Mouse (Mus musculus) heart, postnatal 0 days (tissue): Measurements from ENCODE around the gene Hoxa3. TPM values are rescaled to one million over a fixed set of nuclear protein-coding genes. Genes with fewer than 3 reads are reported as not detected.
A peak's percentile ranks its signal among the peaks of the same experiment; 100 is the strongest.

ENCODE experiments used
- ATAC-seq: fragments of 200-750 bp; cut with Nextera tagmentation; 2 replicates; pipeline ENCODE4 v1.8.0; 2017; ENCODE audit warnings: low read depth, moderate number of reproducible peaks, moderate library complexity; ENCODE audit not compliant: insufficient read depth
- DNase-seq: peaks from one replicate; pipeline ENCODE4 v3.0.0-alpha.2; 2016; ENCODE audit warnings: low spot score
- H3K27ac ChIP-seq: fragments of 300-500 bp; sonication (generic); 2 replicates; pipeline ENCODE4 v1.5.1; 2014; ENCODE audit warnings: low read depth, mild to moderate bottlenecking
- H3K27me3 ChIP-seq: fragments of 300-500 bp; sonication (generic); 2 replicates; pipeline ENCODE4 v1.6.1; 2014; ENCODE audit warnings: low read length, mixed read lengths; ENCODE audit not compliant: control insufficient read depth, insufficient read depth
- H3K36me3 ChIP-seq: fragments of 300-500 bp; sonication (generic); replicated peaks from 2 replicates; pipeline ENCODE4 v1.6.1; 2014; ENCODE audit warnings: low read length, mixed read lengths; ENCODE audit not compliant: control insufficient read depth, insufficient read depth
- H3K4me1 ChIP-seq: fragments of 300-500 bp; sonication (generic); 2 replicates; pipeline ENCODE4 v1.6.1; 2014; ENCODE audit warnings: antibody characterized with exemption; ENCODE audit not compliant: control insufficient read depth, insufficient read depth
- H3K4me2 ChIP-seq: fragments of 300-500 bp; sonication (generic); 2 replicates; pipeline ENCODE4 v1.6.1; 2014; ENCODE audit warnings: low read depth, mild to moderate bottlenecking, low read length, moderate library complexity
- H3K4me3 ChIP-seq: fragments of 300-500 bp; sonication (generic); 2 replicates; pipeline ENCODE4 v1.5.1; 2014; ENCODE audit warnings: low read depth, low read length
- H3K9ac ChIP-seq: fragments of 300-500 bp; sonication (generic); replicated peaks from 2 replicates; pipeline ENCODE4 v1.6.1; 2014; ENCODE audit warnings: low read depth, low read length, mixed read lengths
- H3K9me3 ChIP-seq: fragments of 300-500 bp; sonication (generic); replicated peaks from 2 replicates; pipeline ENCODE4 v1.6.1; 2016; ENCODE audit warnings: low read length; ENCODE audit not compliant: control insufficient read depth
- CTCF ChIP-seq: IDR thresholded peaks from 2 replicates; pipeline ENCODE4 v1.5.1; 2016; ENCODE audit warnings: antibody characterized with exemption, control low read depth, low read depth
- EP300 ChIP-seq: IDR thresholded peaks from 2 replicates; pipeline ENCODE4 v1.6.1; 2016; ENCODE audit warnings: antibody characterized with exemption, low read depth
- WGBS: fragments of 180-500 bp; shearing (Covaris S2); extraction: QIAGEN DNeasy Blood & Tissue Kit; methylation state at CpG from one replicate; pipeline ENCODE4 v1.1.7; 2014; 5-methylcytosine and 5-hydroxymethylcytosine counted together
- polyA plus RNA-seq: library from polyadenylated mRNA; unstranded; fragments of >200 nt; fragmentation: Nextera tagmentation; extraction: Ambion mirVana; gene quantifications from 2 replicates; pipeline ENCODE4 v1.2.1, GENCODE M21; 2015
- total RNA-seq: library from RNA; depleted of rRNA; stranded (reverse); fragments of >200 nt; gene quantifications from 2 replicates; pipeline ENCODE4 v1.2.3, GENCODE M21; 2014; ENCODE audit warnings: low replicate concordance

The Hoxa3 gene
- total and polyA plus RNA-seq, 2 experiments from 2014 or later = 0.37 TPM; not detected in 1

GRCm38 (mm10) chr6:52162611-52163365, 50.3 kb downstream of the Hoxa3 start:
- peak overlapping the region; percentile 51 for H3K4me2 ChIP-seq
- peak overlapping the region; percentile 39 for H3K4me3 ChIP-seq
- DNase-seq = no peak
- no peak for TF ChIP-seq CTCF
- TF ChIP-seq EP300 = no peak
- no peaks in the 10 kb centered on the region for H3K9me3 ChIP-seq
- WGBS = 18% methylated on average over 14 of the region's 14 CpGs
- H3K36me3 ChIP-seq = no peaks in the 10 kb centered on the region
- H3K4me1 ChIP-seq = no peaks in the 10 kb centered on the region; the same call in 1 of the 2 replicates
- H3K27me3 ChIP-seq = peaks cover 99% of the 10 kb centered on the region
- ATAC-seq = no peak
- peak overlapping the region; percentile 62 for H3K27ac ChIP-seq
- H3K9ac ChIP-seq = no peak overlapping the region

GRCm38 (mm10) chr6:52162093-52162380, 51.1 kb downstream of the Hoxa3 start:
- Histone ChIP-seq H3K4me2 (no peak overlapping the region), H3K36me3 (no peaks in the 10 kb centered on the region), H3K9me3 (no peaks in the 10 kb centered on the region), H3K27me3 (peaks cover 99% of the 10 kb centered on the region), H3K4me1 (no peaks in the 10 kb centered on the region; the same call in 1 of the 2 replicates), H3K27ac (no peak overlapping the region), H3K9ac (no peak overlapping the region), H3K4me3 (no peak overlapping the region)
- ATAC-seq (no peak), DNase-seq (no peak)
- 35% methylated on average over 1 of the region's 1 CpGs for WGBS
- TF ChIP-seq CTCF (no peak), EP300 (no peak)

- Histone ChIP-seq H3K36me3 (no peaks in the 10 kb centered on the region), H3K27me3 (peaks cover 99% of the 10 kb centered on the region), H3K9ac (no peak overlapping the region), H3K4me2 (no peak overlapping the region; the same call in 1 of the 2 replicates), H3K27ac (no peak overlapping the region), H3K9me3 (no peaks in the 10 kb centered on the region), H3K4me3 (no peak overlapping the region), H3K4me1 (no peaks in the 10 kb centered on the region; the same call in 1 of the 2 replicates)
- DNase-seq (no peak), ATAC-seq (no peak)
- TF ChIP-seq CTCF (no peak), EP300 (no peak)
- WGBS = 30% methylated on average over 8 of the region's 8 CpGs
Observed at GRCm38 (mm10) chr6:52161336-52162092, 51.6 kb downstream of the Hoxa3 start.

- whole genome bisulfite sequencing = 12% methylated on average over 30 of the region's 30 CpGs
- Histone ChIP-seq H3K9me3 (no peaks in the 10 kb centered on the region), H3K27ac (0 out of 2 replicates have a peak overlapping the region, but pooled peaks have one; percentile 32), H3K27me3 (peaks cover 99% of the 10 kb centered on the region), H3K4me1 (no peaks in the 10 kb centered on the region; the same call in 1 of the 2 replicates), H3K4me2 (peak overlapping the region; percentile 91), H3K36me3 (no peaks in the 10 kb centered on the region), H3K4me3 (peak overlapping the region; percentile 14; the same call in 1 of the 2 replicates), H3K9ac (no peak overlapping the region)
- ATAC-seq (no peak), DNase-seq (no peak)
- TF ChIP-seq EP300 (no peak), CTCF (no peak)
Observed at GRCm38 (mm10) chr6:52160511-52161335, 52.4 kb downstream of the Hoxa3 start.

GRCm38 (mm10) chr6:52159979-52160378, 53.2 kb downstream of the Hoxa3 start:
- Histone ChIP-seq H3K9me3 (no peaks in the 10 kb centered on the region), H3K4me2 (peak overlapping the region; percentile 91), H3K27me3 (peaks cover 100% of the 10 kb centered on the region), H3K4me3 (peak overlapping the region; percentile 14; the same call in 1 of the 2 replicates), H3K4me1 (no peaks in the 10 kb centered on the region; the same call in 1 of the 2 replicates), H3K36me3 (no peaks in the 10 kb centered on the region), H3K27ac (no peak overlapping the region), H3K9ac (no peak overlapping the region)
- WGBS = 15% methylated on average over 9 of the region's 9 CpGs
- ATAC-seq = no peak
- no peak for DNase-seq
- TF ChIP-seq EP300 = no peak
- no peak for TF ChIP-seq CTCF
